Mouse (Mus musculus): Measurements from ENCODE around the gene Ppp2r5c.

DNA sequence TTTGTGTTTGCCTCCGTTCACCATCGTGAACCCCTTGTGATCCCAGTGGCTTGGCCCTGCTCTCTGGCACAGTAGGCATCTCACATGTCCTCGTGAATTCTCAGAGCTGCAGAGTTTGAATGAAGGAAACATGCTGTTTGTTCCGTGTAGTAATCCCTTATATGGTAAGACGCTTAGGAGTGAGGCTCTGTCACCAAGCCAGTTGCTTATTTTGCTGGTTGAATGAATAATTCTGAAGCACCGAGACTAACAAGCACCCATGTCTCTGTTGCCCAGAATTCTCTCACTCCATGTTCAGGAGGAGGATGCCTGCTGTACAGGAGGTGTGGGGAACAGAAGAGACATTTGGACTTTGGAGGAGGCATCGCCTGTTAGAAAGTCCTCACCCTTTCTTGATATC, 9.1 kb downstream of the Ppp2r5c start:
- no peak for TF ChIP-seq CTCF (IDR thresholded peaks at IDR 0.05; ENCODE audit: borderline replicate concordance, insufficient read depth, low read length)
- no peak for TF ChIP-seq POLR2A (IDR thresholded peaks at IDR 0.05; ENCODE audit: low read depth, low read length)
